Mouse (Mus musculus) cortical plate, adult 2 months (tissue): ENCODE data around the gene Pus10. TPM values are rescaled to one million over a fixed set of nuclear protein-coding genes. Genes with fewer than 3 reads are reported as not detected.

Experiments
- H3K27ac ChIP-seq: fragments of 200-500 bp; 2 replicates; pipeline ENCODE4 v1.5.1; 2012; ENCODE audit warnings: low read length, control low read depth, inconsistent platforms; ENCODE audit not compliant: insufficient read depth
- H3K4me1 ChIP-seq: fragments of 200-500 bp; 2 replicates; pipeline ENCODE4 v1.6.1; 2011; ENCODE audit warnings: low read length; ENCODE audit not compliant: control insufficient read depth, insufficient read depth
- H3K4me3 ChIP-seq: fragments of 200-500 bp; 2 replicates; pipeline ENCODE4 v1.5.1; 2011; ENCODE audit warnings: mild to moderate bottlenecking, low read length, control low read depth; ENCODE audit not compliant: insufficient read depth
- CTCF ChIP-seq: fragments of 200-500 bp; IDR thresholded peaks from 2 replicates; pipeline ENCODE4 v1.5.1; 2011; ENCODE audit warnings: mild to moderate bottlenecking, control low read depth, low read length; ENCODE audit not compliant: insufficient read depth; ENCODE audit errors: extremely low read depth
- POLR2A ChIP-seq: fragments of 200-500 bp; IDR thresholded peaks from 2 replicates; pipeline ENCODE4 v1.6.1; 2011; ENCODE audit warnings: mild to moderate bottlenecking, low read length, control low read depth; ENCODE audit not compliant: insufficient read depth; ENCODE audit errors: extremely low read depth
- polyA plus RNA-seq: library from polyadenylated mRNA; depleted of rRNA; stranded (reverse); fragments of >200 nt; gene quantifications from 2 replicates; pipeline ENCODE4 v1.2.3, GENCODE M21; 2012; rRNA removed

Pus10 gene
- polyA plus RNA-seq, 1 experiment: 9.5 TPM

DNA sequence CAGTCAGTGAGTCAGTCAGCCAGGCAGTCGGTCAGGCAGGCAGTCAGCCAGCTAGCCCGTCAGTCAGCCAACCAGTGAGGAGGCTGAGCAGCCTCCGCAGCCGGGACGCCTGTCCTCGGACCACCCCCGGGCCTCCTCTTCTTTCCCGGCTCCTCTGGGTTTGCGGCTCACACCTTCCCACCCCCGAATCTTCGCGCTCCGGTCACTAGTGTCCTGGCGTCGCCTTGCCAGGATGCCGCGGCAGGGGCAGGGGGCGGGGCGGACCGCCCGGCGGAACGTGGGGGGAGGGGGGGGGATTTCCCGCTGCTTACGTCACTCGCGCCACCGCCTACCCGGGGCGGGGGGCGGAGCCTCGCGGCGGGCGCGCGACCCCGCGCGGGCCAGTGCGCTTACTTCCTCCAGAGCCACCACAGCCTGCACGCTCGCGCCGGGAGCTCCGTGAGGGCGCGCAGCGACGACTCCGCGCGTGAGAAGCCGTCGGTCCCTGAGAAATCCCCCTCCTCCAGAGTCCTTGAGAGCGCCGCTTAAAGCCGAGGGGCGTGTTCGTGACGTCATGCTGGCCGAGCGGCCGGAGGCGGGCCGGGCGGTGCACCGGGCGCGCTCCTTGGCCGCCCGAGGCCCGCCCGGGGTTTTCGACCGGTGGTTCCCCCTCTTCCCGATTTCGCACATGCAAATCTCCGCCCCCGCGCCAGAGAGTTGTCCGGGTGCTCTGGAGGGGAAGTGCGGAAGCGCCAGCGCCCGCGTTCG is 105.5 kb downstream of the Pus10 start, which contains the start of gene Rel:
Gene Rel, minus strand, starts transcription at position 211 of the 747 bp plus-strand sequence.
- peak within 1 kb of the TSS; percentile 98 for H3K27ac ChIP-seq

DNA sequence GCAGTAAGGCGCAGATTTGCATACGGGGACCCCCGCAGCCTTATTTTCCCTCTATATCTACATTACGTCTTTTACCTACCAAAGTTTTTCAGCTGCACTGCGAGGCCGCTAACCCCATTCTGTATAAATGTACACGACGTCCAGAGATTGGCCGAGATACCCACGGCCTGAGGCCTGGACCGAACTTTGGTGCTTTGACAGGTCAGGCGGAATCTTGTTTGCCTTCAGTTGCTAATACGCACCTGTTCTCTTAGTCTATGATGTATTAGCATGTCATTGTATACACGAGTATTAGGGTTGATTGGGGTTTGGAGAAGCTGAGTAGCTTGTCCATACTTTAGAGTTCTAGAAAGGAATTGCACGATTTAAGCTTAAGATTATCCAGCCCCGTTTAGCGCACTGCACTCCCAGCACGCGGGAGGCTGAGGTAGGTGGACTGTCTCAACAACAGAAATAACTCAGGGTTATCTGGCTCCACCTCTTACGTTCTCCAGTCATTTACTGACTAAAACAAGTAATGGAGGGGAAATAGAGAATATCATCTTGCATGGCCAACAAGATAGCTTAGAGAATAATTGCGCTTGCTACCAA is 106.1 kb downstream of the Pus10 start:
- TF ChIP-seq POLR2A (no peak), CTCF (no peak)
- Histone ChIP-seq H3K4me1 (no peaks in the 10 kb centered on the region; the same call in 1 of the 2 replicates), H3K27ac (peak overlapping the region; percentile 94; the same call in 1 of the 2 replicates), H3K4me3 (peak overlapping the region; percentile 99)

More for the DNA sequence above, 105.5 kb downstream of the Pus10 start, which contains the start of gene Rel:
- Histone ChIP-seq H3K4me1 (no peaks in the 10 kb centered on the region; the same call in 1 of the 2 replicates), H3K4me3 (peak within 1 kb of the TSS; percentile 99)
- peak; percentile 63 for TF ChIP-seq POLR2A
- no peak for TF ChIP-seq CTCF

DNA sequence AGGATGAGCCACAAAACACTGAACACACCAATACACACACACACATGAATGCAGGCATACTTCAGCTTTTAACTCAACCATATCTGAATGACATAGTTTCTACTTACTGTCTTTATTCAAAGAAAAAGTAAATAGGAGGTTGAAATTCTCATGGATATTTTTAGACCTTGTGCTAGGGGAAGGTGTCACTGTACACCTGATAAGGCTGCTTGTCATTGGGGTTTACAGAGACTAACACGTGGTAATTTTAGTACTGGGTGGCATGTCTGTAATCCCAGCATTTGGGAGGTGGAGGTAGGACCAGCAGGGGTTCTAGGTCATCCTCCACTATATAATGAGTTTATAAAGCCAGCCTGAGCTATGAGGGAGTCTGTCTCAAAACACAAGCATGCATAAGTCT is 107.0 kb downstream of the Pus10 start:
- Histone ChIP-seq H3K4me1 (no peaks in the 10 kb centered on the region; the same call in 1 of the 2 replicates), H3K4me3 (no peak overlapping the region), H3K27ac (no peak overlapping the region)
- TF ChIP-seq POLR2A (no peak), CTCF (no peak)

DNA sequence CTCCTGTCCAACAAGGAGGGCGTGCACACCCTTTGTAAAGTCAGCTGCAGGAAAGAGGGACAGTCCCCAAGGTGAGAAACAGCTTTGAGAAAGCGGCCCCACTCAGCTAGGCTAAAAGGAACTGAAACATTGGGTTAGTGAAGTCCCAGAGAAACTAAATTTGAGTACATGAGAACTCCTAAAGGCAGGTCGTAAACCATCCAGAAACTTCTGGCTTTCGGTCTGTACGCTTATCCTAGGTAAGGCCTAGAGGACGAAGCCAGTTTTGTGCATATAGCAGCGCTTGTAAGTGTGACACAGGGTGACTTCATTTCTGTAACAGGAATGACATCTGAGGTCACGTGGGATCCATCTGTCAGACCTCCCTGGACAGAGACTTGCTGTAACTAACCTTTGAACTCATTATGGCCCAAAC is 113.3 kb downstream of the Pus10 start:
- no peak overlapping the region for H3K4me3 ChIP-seq
- H3K4me1 ChIP-seq: no peaks in the 10 kb centered on the region
- H3K27ac ChIP-seq: no peak overlapping the region
- no peak for TF ChIP-seq CTCF
- no peak for TF ChIP-seq POLR2A

DNA sequence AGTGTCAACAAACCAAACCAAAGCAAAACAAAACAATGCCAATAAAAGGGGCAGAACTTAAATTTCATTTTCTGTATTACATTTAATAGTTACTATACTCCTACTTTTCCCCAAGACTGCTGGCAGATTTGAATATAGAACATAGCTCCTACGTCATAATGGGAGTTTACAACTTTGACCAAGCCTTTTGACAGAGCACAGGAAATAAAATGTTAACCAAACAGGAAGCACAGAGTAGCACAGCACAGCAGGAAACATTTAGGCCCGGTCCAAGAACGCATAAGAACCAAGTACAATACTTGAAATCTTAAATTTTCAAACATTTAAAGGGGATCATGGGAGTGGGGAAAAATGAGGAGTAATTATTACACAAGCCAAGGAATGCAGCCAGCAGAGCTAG is 116.6 kb downstream of the Pus10 start:
- no peak for TF ChIP-seq POLR2A
- no peak for TF ChIP-seq CTCF
- Histone ChIP-seq H3K4me3 (no peak overlapping the region), H3K4me1 (no peaks in the 10 kb centered on the region), H3K27ac (no peak overlapping the region)

Other genes with a start within 250 kb of the Pus10 start
- 39.0 and 40.0 TPM in 2 replicates for gene Ahsa2, start 167.6 kb upstream of the Pus10 start, polyA plus RNA-seq
- 0.66 and 0.90 TPM in 2 replicates for gene 1700093K21Rik, start 144.5 kb upstream of the Pus10 start, polyA plus RNA-seq
- gene 0610010F05Rik, start 32.0 kb upstream of the Pus10 start, polyA plus RNA-seq: 24.3 and 24.6 TPM in 2 replicates
- 15.5 and 16.9 TPM in 2 replicates for gene Pex13, start 285 bp downstream of the Pus10 start, polyA plus RNA-seq
- gene Rel, start 105.3 kb downstream of the Pus10 start, polyA plus RNA-seq: 2.0 and 2.2 TPM in 2 replicates
- gene Papolg, start 229.6 kb downstream of the Pus10 start, polyA plus RNA-seq: 11.6 and 11.9 TPM in 2 replicates